Mouse (Mus musculus): Measurements from ENCODE around the gene Arhgap20.

Gene Arhgap20

DNA sequence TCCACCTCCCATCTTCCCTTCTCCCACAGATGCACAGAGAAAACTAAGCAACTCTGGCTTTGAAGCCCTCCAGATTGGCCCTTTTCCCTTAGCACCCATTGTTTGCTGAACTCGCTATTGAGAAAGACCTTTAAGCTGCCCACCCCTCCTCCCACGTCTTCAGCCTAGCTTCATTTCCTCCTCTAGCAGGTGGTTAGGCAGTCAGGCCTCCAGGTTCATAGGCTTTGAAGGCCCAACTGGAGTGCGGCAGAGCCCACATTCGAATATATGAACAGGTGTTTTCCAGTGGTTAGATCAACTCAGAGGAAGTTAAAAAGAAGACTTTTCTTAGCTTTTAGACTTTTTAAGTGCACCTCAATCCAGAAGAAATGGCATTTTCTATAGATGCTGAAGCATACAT lies 101.5 kb downstream of the Arhgap20 start:
- TF ChIP-seq GATA4 (IDR thresholded peaks at IDR 0.05; ENCODE audit: insufficient replicate concordance, low read length), result no peak

DNA sequence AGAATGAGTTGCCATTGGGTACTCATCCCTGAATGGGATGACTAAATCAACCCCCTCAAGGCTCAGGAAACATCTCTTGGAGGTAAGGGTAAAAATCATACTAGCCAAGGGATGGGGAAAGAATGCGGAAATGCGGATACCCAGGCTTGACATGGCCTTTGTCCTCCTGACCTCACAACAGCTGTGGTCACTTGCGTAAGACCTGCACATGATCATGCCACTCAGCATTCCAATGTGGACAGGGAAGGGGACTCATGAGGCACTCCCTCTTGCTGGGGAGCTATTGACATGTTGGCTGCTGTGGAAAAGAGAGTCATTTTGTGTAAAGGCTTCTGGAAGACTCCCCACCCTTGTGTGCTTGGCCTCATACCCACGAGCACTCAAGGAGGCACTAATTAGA lies 103.9 kb downstream of the Arhgap20 start:
- TF ChIP-seq GATA4 (IDR thresholded peaks at IDR 0.05; ENCODE audit: insufficient replicate concordance, low read length), result no peak

DNA sequence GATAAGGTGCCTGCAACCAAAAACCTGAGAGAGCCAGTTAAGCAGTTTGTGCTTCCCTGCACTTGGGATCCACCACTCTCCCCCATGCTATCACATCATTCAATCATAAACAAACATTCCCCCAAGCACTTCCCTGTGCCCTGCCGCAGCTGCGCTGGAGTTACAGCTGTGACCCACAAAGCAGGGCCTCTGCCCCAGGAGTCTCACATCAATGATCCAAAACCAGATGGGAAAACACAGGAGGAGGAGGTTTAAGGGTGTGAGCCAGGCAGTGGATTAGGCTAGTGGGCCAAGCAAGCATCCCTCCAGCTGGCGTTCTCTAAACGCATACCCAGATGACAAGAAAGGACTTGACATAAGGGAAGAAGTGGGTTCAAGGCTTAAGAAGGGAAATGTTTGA lies 109.2 kb downstream of the Arhgap20 start:
- no peak for TF ChIP-seq GATA4 (IDR thresholded peaks at IDR 0.05; ENCODE audit: insufficient replicate concordance, low read length)

DNA sequence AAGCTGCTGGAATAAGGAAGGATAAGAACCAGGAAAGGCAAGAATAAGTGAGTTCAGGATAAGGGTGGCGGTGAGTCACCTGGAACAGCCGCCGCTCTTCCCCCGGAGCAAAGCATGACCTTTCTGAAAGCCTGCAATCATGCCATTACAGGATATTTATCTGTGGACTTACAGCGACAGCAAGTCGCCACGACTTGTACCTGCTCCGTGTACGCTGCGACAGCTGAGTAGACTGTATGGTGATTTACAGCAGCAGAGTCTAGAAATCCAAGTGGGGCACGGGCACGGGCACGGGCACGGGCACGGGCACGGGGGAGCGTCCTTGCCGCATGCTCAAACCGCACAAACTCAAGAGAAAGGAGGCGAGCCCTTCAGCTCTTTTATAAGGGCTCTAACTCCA lies 110.4 kb downstream of the Arhgap20 start:
- TF ChIP-seq GATA4 (IDR thresholded peaks at IDR 0.05; ENCODE audit: insufficient replicate concordance, low read length), result no peak

DNA sequence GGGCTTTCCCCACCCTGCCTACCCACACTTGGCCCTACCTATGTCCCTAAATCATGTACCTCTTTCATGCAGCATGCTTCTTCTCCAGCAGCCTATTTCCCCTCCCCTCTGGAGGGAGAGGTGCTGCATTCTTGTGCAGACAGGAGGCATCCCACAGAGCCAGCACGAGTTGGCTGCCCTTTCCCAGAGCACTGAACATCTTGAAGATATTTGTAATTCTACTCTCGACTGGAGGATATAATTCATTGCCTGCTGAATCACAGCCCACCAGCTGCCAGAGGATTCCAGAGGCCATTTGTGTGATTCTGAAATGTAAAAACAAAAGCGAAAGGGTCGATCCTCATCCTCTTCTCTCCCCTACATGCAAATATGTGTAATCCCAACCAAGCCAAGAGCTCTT lies 116.2 kb downstream of the Arhgap20 start:
- no peak for TF ChIP-seq GATA4 (IDR thresholded peaks at IDR 0.05; ENCODE audit: insufficient replicate concordance, low read length)

DNA sequence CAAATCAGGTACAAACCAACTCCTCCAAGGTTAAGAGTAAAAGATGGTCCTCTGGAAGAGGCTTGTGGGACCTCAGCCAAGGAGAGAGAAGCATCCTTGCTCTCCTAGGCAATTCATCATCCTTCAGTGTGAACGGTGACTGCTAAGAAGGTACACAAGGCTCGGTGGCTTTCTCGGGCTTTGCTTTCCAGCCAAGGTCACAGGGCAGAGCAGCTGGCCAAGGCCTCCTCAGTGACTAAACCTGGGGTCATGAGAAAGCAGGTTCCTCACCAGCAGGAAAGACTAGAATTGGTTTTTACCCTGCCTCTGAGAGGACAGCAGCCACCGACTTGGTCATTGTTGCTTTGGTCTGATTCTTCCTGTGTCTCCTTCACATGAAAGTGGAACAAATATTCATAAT lies 116.7 kb downstream of the Arhgap20 start:
- TF ChIP-seq GATA4 (IDR thresholded peaks at IDR 0.05; ENCODE audit: insufficient replicate concordance, low read length), result no peak

DNA sequence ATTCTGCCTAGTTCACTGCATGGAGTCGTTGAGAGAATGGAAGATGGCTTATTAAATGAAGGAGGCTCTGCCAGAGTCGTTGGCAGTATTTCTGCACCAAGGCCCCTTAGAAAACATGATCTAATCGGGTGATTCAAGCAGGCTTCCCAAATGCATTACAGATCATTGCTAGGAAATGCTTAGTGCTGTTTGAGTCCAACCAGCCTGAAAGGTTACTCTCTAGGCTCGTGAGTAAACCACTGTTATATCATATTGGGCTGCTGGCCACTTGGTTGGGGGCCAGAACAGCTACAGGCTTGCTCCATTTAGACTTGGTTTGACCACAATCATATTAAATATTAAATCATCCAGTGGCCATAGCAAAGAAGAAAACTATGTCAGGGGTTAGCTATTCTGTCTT lies 118.2 kb downstream of the Arhgap20 start:
- TF ChIP-seq GATA4 (IDR thresholded peaks at IDR 0.05; ENCODE audit: insufficient replicate concordance, low read length), result no peak

DNA sequence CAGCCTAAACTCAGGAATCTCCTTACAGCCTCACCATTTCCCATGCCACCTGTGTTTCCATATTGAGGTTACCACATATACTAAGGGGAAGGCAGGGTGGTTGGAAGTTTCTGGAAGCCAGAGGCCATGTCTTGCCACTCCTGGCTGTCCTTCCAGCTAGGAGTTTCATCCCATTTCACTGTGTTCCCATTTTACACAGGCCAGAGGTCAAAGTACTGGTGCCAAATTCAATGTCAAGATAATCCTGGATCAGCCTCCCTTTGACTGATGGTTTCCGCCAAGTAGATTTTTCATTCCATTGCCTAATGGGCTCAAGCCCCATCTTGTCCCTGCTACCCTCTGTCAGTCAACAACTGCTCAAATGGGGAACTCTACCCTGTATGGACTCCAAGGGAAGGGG lies 127.8 kb downstream of the Arhgap20 start:
- no peak for TF ChIP-seq GATA4 (IDR thresholded peaks at IDR 0.05; ENCODE audit: insufficient replicate concordance, low read length)
